15 mouse cellular contexts compared by ENCODE assay signal in genomic region chr2:139841359-139841758, GRCm38 (mm10).
DNase-seq lines count a peak whose midpoint lies in the region; TF ChIP-seq lines count a peak whose summit lies in the region.
"Had no signal": no experiment of that assay in that cellular context is flagged by ENCODE, and none has a peak within 500 bp of the region (broad histone marks: within the 10 kb centered on the region; RNA-seq: fewer than 3 reads in every experiment).

No protein-coding gene starts in this region.

- no peaks in the 10 kb centered on the region for H3K27me3 ChIP-seq in forebrain, embryonic 10.5 days (ENCODE audit: poor library complexity, severe bottlenecking)
- H3K27me3 ChIP-seq: embryonic facial prominence, embryonic 15.5 days; intestine, embryonic 15.5 days; neural tube, embryonic 13.5 days had no signal

- H3K36me3 ChIP-seq in forebrain, embryonic 10.5 days (replicated peaks) = no peaks in the 10 kb centered on the region
- H3K36me3 ChIP-seq: embryonic facial prominence, embryonic 15.5 days; intestine, embryonic 15.5 days; neural tube, embryonic 13.5 days had no signal

- H3K9me3 ChIP-seq in forebrain, embryonic 10.5 days = no peaks in the 10 kb centered on the region
- H3K9me3 ChIP-seq: embryonic facial prominence, embryonic 15.5 days; intestine, embryonic 15.5 days; neural tube, embryonic 13.5 days had no signal

- H3K4me1 ChIP-seq in embryonic fibroblast, embryonic 13.5 days (ENCODE audit: control insufficient read depth, insufficient read depth, low read length) = 0 out of 2 replicates have a peak, but pooled peaks cover 2% of the 10 kb centered on the region
- H3K4me1 ChIP-seq in forebrain, embryonic 10.5 days = no peaks in the 10 kb centered on the region
- H3K4me1 ChIP-seq: embryonic facial prominence, embryonic 15.5 days; neural tube, embryonic 13.5 days had no signal

- peak; percentile 6 to 12 for DNase-seq in heart, adult 18-20 months
- no peak for DNase-seq in heart, postnatal 4 days
- DNase-seq in thymus, postnatal 0 days (ENCODE audit: low spot score) = peak; percentile 7
- DNase-seq in thymus, postnatal 4 days = no peak
- no peak for DNase-seq in forebrain, embryonic 10.5 days (ENCODE audit: extremely low spot score, low spot score)
- DNase-seq in kidney, postnatal 10 days = no peak
- no peak for DNase-seq in embryo, embryonic 11 days
- DNase-seq: cerebellum, postnatal 10 days; kidney, postnatal 14 days; midbrain, embryonic 14.5 days; thymus, adult 2 months had no signal

- no peak overlapping the region for H3K4me3 ChIP-seq in embryonic fibroblast, embryonic 13.5 days (ENCODE audit: insufficient read depth, low read length)
- H3K4me3 ChIP-seq in forebrain, embryonic 10.5 days = no peak overlapping the region
- H3K4me3 ChIP-seq: embryonic facial prominence, embryonic 15.5 days; intestine, embryonic 15.5 days; neural tube, embryonic 13.5 days had no signal

- TF ChIP-seq CTCF in embryonic fibroblast, embryonic 13.5 days (IDR thresholded peaks at IDR 0.05; ENCODE audit: borderline replicate concordance, insufficient read depth, low read length) = no peak

- no peak for TF ChIP-seq POLR2A in embryonic fibroblast, embryonic 13.5 days (IDR thresholded peaks at IDR 0.05; ENCODE audit: low read depth, low read length)

- WGBS in forebrain, embryonic 10.5 days = 91% methylated on average over 1 of the region's 1 CpGs

- H3K27ac ChIP-seq in embryonic fibroblast, embryonic 13.5 days (ENCODE audit: insufficient read depth, low read length) = peak overlapping the region; percentile 52; the same call in 1 of the 2 replicates
- no peak overlapping the region for H3K27ac ChIP-seq in forebrain, embryonic 10.5 days
- H3K27ac ChIP-seq: embryonic facial prominence, embryonic 15.5 days; intestine, embryonic 15.5 days; neural tube, embryonic 13.5 days had no signal

Comparison
In these comparisons a context has a peak if more than half of its experiments do, and no peak if none do; other contexts are left out.
1. DNase-seq: peak in heart, adult 18-20 months (2 of 2) and thymus, postnatal 0 days (single experiment); none in heart, postnatal 4 days (single experiment), thymus, postnatal 4 days (single experiment), forebrain, embryonic 10.5 days (single experiment), kidney, postnatal 10 days (single experiment) and embryo, embryonic 11 days (single experiment).